Comparison of ENCODE assay signal across 21 mouse cellular contexts in the genomic region with DNA sequence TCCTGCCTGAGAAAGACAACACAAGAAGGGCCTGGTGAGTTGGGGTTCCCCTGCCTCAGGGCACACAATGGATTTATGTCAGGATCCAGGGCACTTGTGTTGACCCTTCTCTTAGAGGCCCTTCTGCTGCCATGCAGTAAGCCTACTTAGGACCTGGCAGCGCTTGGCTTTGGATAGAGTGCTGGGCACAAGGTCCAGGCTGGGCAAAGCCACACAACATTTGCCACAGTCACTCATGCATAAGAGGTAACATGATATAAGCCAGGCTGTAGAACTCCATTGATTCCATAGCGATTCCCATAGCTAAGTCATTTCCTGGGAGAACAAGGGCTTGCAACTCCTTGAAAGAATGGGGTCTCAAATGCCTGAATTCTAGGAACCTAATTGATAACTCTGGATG. TPM values are rescaled to one million over a fixed set of nuclear protein-coding genes. Genes with fewer than 3 reads are reported as not detected.
DNase-seq lines count a peak whose midpoint lies in the region; ATAC-seq and TF ChIP-seq lines count a peak whose summit lies in the region.
"Had no signal": no experiment of that assay in that cellular context is flagged by ENCODE, and none has a peak within 500 bp of the region (broad histone marks: within the 10 kb centered on the region; RNA-seq: fewer than 3 reads in every experiment).

No protein-coding gene starts in this region.

- H3K27me3 ChIP-seq in embryonic facial prominence, embryonic 14.5 days (replicated peaks; ENCODE audit: control insufficient read depth, insufficient read depth, low read length) = no peaks in the 10 kb centered on the region
- H3K27me3 ChIP-seq in embryonic facial prominence, embryonic 10.5 days (replicated peaks; ENCODE audit: low read depth, poor library complexity, severe bottlenecking) = peaks cover 9% of the 10 kb centered on the region; the same call in 1 of the 2 replicates
- H3K27me3 ChIP-seq in kidney, adult 2 months (replicated peaks; ENCODE audit: control insufficient read depth, insufficient read depth, low read length) = no peaks in the 10 kb centered on the region
- no peaks in the 10 kb centered on the region for H3K27me3 ChIP-seq in myocyte (ENCODE audit: control insufficient read depth, insufficient read depth, insufficient read length)
- H3K27me3 ChIP-seq: CH12.LX; forebrain, embryonic 13.5 days; heart, embryonic 13.5 days; hindbrain, embryonic 15.5 days; intestine, embryonic 15.5 days; liver, embryonic 15.5 days had no signal

- TF ChIP-seq POLR2A in kidney, adult 2 months (IDR thresholded peaks at IDR 0.05; ENCODE audit: low read depth, low read length) = no peak
- TF ChIP-seq POLR2A in myocyte (IDR thresholded peaks at IDR 0.05; ENCODE audit: insufficient read length, low read depth) = no peak

- ATAC-seq in embryonic facial prominence, embryonic 14.5 days (ENCODE audit: low read depth) = no peak
- no peak for ATAC-seq in CD4-positive, CD25-positive, alpha-beta regulatory T cell, adult 4 months
- ATAC-seq: forebrain, embryonic 13.5 days; intestine, embryonic 15.5 days had no signal

- H3K79me2 ChIP-seq in myocyte (ENCODE audit: control insufficient read depth, insufficient read depth) = peaks cover 40% of the 10 kb centered on the region

- H3ac ChIP-seq in myocyte (ENCODE audit: control insufficient read depth, insufficient read length) = no peak overlapping the region

- H3K36me3 ChIP-seq in embryonic facial prominence, embryonic 14.5 days (ENCODE audit: control insufficient read depth, insufficient read depth, low read length) = peaks cover 31% of the 10 kb centered on the region
- H3K36me3 ChIP-seq in embryonic facial prominence, embryonic 10.5 days (replicated peaks) = peaks cover 52% of the 10 kb centered on the region
- H3K36me3 ChIP-seq in kidney, adult 2 months (ENCODE audit: control insufficient read depth, insufficient read depth, low read length) = no peaks in the 10 kb centered on the region
- peaks cover 18% of the 10 kb centered on the region for H3K36me3 ChIP-seq in myocyte (ENCODE audit: control insufficient read depth, insufficient read depth)

- intact Hi-C loops in gastrocnemius, adult 2 months (cut with DNase I) = loop anchor here (5.0 kb wide), 1 partner anchor 33 kb away; no protein-coding TSS in a partner anchor

- no peak overlapping the region for H3K4me2 ChIP-seq in embryonic facial prominence, embryonic 14.5 days (ENCODE audit: low read depth, low read length)
- peak overlapping the region; percentile 96 for H3K4me2 ChIP-seq in myocyte (ENCODE audit: low read depth)
- H3K4me2 ChIP-seq: forebrain, embryonic 13.5 days; heart, embryonic 13.5 days; hindbrain, embryonic 15.5 days; intestine, embryonic 15.5 days; liver, embryonic 15.5 days had no signal

- 82% methylated on average over 2 of the region's 2 CpGs for WGBS in embryonic facial prominence, embryonic 14.5 days
- 93% methylated on average over 2 of the region's 2 CpGs for WGBS in embryonic facial prominence, embryonic 10.5 days
- WGBS in kidney, adult 2 months = 58% methylated on average over 2 of the region's 2 CpGs

- no peaks in the 10 kb centered on the region for H3K9me3 ChIP-seq in embryonic facial prominence, embryonic 14.5 days (ENCODE audit: control insufficient read depth, low read length)
- H3K9me3 ChIP-seq in embryonic facial prominence, embryonic 10.5 days = no peaks in the 10 kb centered on the region
- H3K9me3 ChIP-seq: forebrain, embryonic 13.5 days; heart, embryonic 13.5 days; hindbrain, embryonic 15.5 days; intestine, embryonic 15.5 days; liver, embryonic 15.5 days; midbrain, embryonic 10.5 days had no signal

- H3K4me1 ChIP-seq in embryonic facial prominence, embryonic 14.5 days (ENCODE audit: control insufficient read depth, insufficient read depth, low read length) = peaks cover 15% of the 10 kb centered on the region; the same call in 1 of the 2 replicates
- peaks cover 22% of the 10 kb centered on the region for H3K4me1 ChIP-seq in embryonic facial prominence, embryonic 10.5 days
- H3K4me1 ChIP-seq in kidney, adult 2 months (ENCODE audit: control insufficient read depth, insufficient read depth, low read length) = peaks cover 7% of the 10 kb centered on the region

- no peak overlapping the region for H3K4me3 ChIP-seq in embryonic facial prominence, embryonic 14.5 days (ENCODE audit: low read depth, low read length)
- no peak overlapping the region for H3K4me3 ChIP-seq in embryonic facial prominence, embryonic 10.5 days
- no peak overlapping the region; the same call in 1 of the 2 replicates for H3K4me3 ChIP-seq in kidney, adult 2 months (ENCODE audit: insufficient read depth, low read depth, low read length)
- H3K4me3 ChIP-seq in gastrocnemius, adult 2 months = peak overlapping the region; percentile 36
- H3K4me3 ChIP-seq in myocyte = peak overlapping the region; percentile 63
- H3K4me3 ChIP-seq: erythroblast, embryonic 14.5 days; forebrain, embryonic 13.5 days; heart, embryonic 13.5 days; hindbrain, embryonic 15.5 days; intestine, embryonic 15.5 days; liver, embryonic 15.5 days; midbrain, embryonic 10.5 days had no signal

- TF ChIP-seq CTCF in kidney, adult 2 months (conservative IDR thresholded peaks at IDR 0.05; ENCODE audit: insufficient read depth, insufficient read length, low read depth, low read length) = no peak
- no peak for TF ChIP-seq CTCF in gastrocnemius, adult 2 months (IDR thresholded peaks at IDR 0.05)

- no peak overlapping the region for H3K27ac ChIP-seq in embryonic facial prominence, embryonic 14.5 days (replicated peaks; ENCODE audit: low read depth, low read length)
- H3K27ac ChIP-seq in embryonic facial prominence, embryonic 10.5 days (replicated peaks) = no peak overlapping the region
- H3K27ac ChIP-seq in kidney, adult 2 months (ENCODE audit: insufficient read depth, low read depth, low read length) = no peak overlapping the region
- peak overlapping the region; percentile 83 for H3K27ac ChIP-seq in gastrocnemius, adult 2 months
- H3K27ac ChIP-seq: forebrain, embryonic 13.5 days; heart, embryonic 13.5 days; hindbrain, embryonic 15.5 days; intestine, embryonic 15.5 days; liver, embryonic 15.5 days; macrophage; midbrain, embryonic 10.5 days had no signal

- peak; percentile 42 for DNase-seq in embryonic facial prominence, embryonic 14.5 days (ENCODE audit: low spot score)
- no peak for DNase-seq in embryonic facial prominence, embryonic 10.5 days (ENCODE audit: low spot score)
- peak; percentile 65 for DNase-seq in kidney, adult 2 months
- DNase-seq in kidney, postnatal 10 days = no peak
- DNase-seq in gastrocnemius, adult 2 months = peak; percentile 86
- DNase-seq: adrenal gland, postnatal 25 days; cerebellum, adult 11-12 months; right cerebral cortex, adult 18-20 months; thymus, postnatal 14 days had no signal

- no peak overlapping the region for H3K9ac ChIP-seq in embryonic facial prominence, embryonic 14.5 days (ENCODE audit: low read depth, low read length)
- H3K9ac ChIP-seq: forebrain, embryonic 13.5 days; heart, embryonic 13.5 days; hindbrain, embryonic 15.5 days; intestine, embryonic 15.5 days; liver, embryonic 15.5 days had no signal

TF ChIP-seq in myocyte, 11 proteins besides CTCF, POLR2A, EP300 and RAD21:
- TF ChIP-seq MYOG (IDR thresholded peaks at IDR 0.05; ENCODE audit: control insufficient read depth in 1 of 3, insufficient read depth in 1 of 3, insufficient read length in 2 of 3, low read depth in 2 of 3) (peak in 1 of 3 experiments; percentile 77), TCF3 (IDR thresholded peaks at IDR 0.05; ENCODE audit: insufficient read length, low read depth) (peak; percentile 73), MYOD1 (IDR thresholded peaks at IDR 0.05; ENCODE audit: control insufficient read depth in 1 of 3, insufficient read length in 2 of 3, low read depth in 2 of 3) (peak; percentile 94 to 100 (median 99)), TCF12 (IDR thresholded peaks at IDR 0.05; ENCODE audit: insufficient read depth, poor library complexity, severe bottlenecking) (peak; percentile 63), USF1 (IDR thresholded peaks at IDR 0.05; ENCODE audit: low read depth) (no peak)
TF ChIP-seq in myocyte: peak in this region for 4.

RNA-seq across cellular contexts. Expression of a gene that starts 3.4 kb away (rescaled TPM):
- polyA plus RNA-seq in embryonic facial prominence, embryonic 14.5 days (2014; fragmentation: Nextera tagmentation; extraction: Ambion mirVana) = 182 and 187 TPM in 2 replicates
- polyA plus RNA-seq in embryonic facial prominence, embryonic 10.5 days (2016; fragmentation: Nextera tagmentation; extraction: Ambion mirVana) = 242 and 270 TPM in 2 replicates
- 208 and 280 TPM in 2 replicates for polyA plus RNA-seq in kidney, adult 2 months (2012; rRNA removed)
- 100 to 1,000 TPM; 140 to 194 TPM for total RNA-seq in gastrocnemius, adult 2 months (2021)
- 493 TPM for polyA plus RNA-seq in myocyte (2012; fragmentation: generic; extraction: Trizol)
- polyA plus RNA-seq in CD4-positive, CD25-positive, alpha-beta regulatory T cell, adult 4 months (2017; shearing (Covaris generic)) = 100 to 1,000 TPM; 382 to 479 TPM

RNA-seq across cellular contexts. Expression of a gene that starts 40.0 kb away (rescaled TPM):
- polyA plus RNA-seq in embryonic facial prominence, embryonic 14.5 days (2014; fragmentation: Nextera tagmentation; extraction: Ambion mirVana) = 7.9 and 11.0 TPM in 2 replicates
- 14.1 and 15.9 TPM in 2 replicates for polyA plus RNA-seq in embryonic facial prominence, embryonic 10.5 days (2016; fragmentation: Nextera tagmentation; extraction: Ambion mirVana)
- 2.6 and 3.9 TPM in 2 replicates for polyA plus RNA-seq in kidney, adult 2 months (2012; rRNA removed)
- 1 to 10 TPM; 1.7 to 1.9 TPM for total RNA-seq in gastrocnemius, adult 2 months (2021)
- 167 TPM for polyA plus RNA-seq in myocyte (2012; fragmentation: generic; extraction: Trizol)
- polyA plus RNA-seq in CD4-positive, CD25-positive, alpha-beta regulatory T cell, adult 4 months (2017; shearing (Covaris generic)) = not detected
- total RNA-seq: MEL had no signal
- polyA plus RNA-seq: erythroblast, embryonic 14.5 days had no signal

Comparison
In these comparisons a context has a peak if more than half of its experiments do, and no peak if none do; other contexts are left out.
1. DNase-seq: peak in embryonic facial prominence, embryonic 14.5 days (single experiment), kidney, adult 2 months (single experiment) and gastrocnemius, adult 2 months (single experiment); none in embryonic facial prominence, embryonic 10.5 days (single experiment) and kidney, postnatal 10 days (single experiment).
2. H3K4me3 ChIP-seq: peak in gastrocnemius, adult 2 months (single experiment) and myocyte (single experiment); none in embryonic facial prominence, embryonic 14.5 days (single experiment), embryonic facial prominence, embryonic 10.5 days (single experiment) and kidney, adult 2 months (single experiment).